Mouse (Mus musculus): ENCODE data around the gene Vmn2r32. TPM values are rescaled to one million over a fixed set of nuclear protein-coding genes. Genes with fewer than 3 reads are reported as not detected.

The Vmn2r32 gene
- not detected for polyA plus RNA-seq (2014; fragmentation: Illumina TruSeq; extraction: RNeasy Lipid Tissue Mini Kit (QIAGEN cat#74804); ENCODE audit: low replicate concordance)

DNA sequence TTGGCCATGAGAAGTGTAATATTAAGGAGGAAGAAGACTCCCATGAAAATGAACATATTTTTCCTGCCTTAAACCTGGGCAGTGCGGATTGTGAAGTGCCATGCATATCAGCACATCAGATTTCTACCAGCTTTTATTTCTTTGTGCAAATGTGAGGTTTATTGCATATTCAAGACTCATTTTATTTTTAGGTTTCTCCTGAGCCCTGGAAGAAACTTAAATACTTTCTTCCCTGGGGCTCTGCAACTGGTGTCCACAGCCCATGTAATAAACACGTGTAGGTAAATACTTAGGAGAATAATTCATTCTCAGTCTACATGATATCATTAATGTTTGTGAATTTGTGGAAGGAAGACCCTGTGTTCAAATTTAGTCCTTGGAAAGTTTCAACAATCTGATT lies at the start of gene Vmn2r32:
Gene Vmn2r32, minus strand, starts transcription at position 101 of the 400 bp plus-strand sequence.

Other genes with a start within 250 kb of the Vmn2r32 start
- gene Vmn2r29, start 232.7 kb downstream of the Vmn2r32 start, polyA plus RNA-seq (2014; fragmentation: Illumina TruSeq; extraction: RNeasy Lipid Tissue Mini Kit (QIAGEN cat#74804); ENCODE audit: low replicate concordance) = 4.1 TPM
- gene Gm45844, start 201.7 kb downstream of the Vmn2r32 start, polyA plus RNA-seq (2014; fragmentation: Illumina TruSeq; extraction: RNeasy Lipid Tissue Mini Kit (QIAGEN cat#74804); ENCODE audit: low replicate concordance) = 5.7 TPM
- 80.4 TPM for gene Clcn4, start 179.2 kb downstream of the Vmn2r32 start, polyA plus RNA-seq (2014; fragmentation: Illumina TruSeq; extraction: RNeasy Lipid Tissue Mini Kit (QIAGEN cat#74804); ENCODE audit: low replicate concordance)
- gene Vmn2r30, start 142.4 kb downstream of the Vmn2r32 start, polyA plus RNA-seq (2014; fragmentation: Illumina TruSeq; extraction: RNeasy Lipid Tissue Mini Kit (QIAGEN cat#74804); ENCODE audit: low replicate concordance) = not detected
- not detected for gene Gm45783, start 105.4 kb downstream of the Vmn2r32 start, polyA plus RNA-seq (2014; fragmentation: Illumina TruSeq; extraction: RNeasy Lipid Tissue Mini Kit (QIAGEN cat#74804); ENCODE audit: low replicate concordance)
- not detected for gene Vmn2r31, start 80.3 kb downstream of the Vmn2r32 start, polyA plus RNA-seq (2014; fragmentation: Illumina TruSeq; extraction: RNeasy Lipid Tissue Mini Kit (QIAGEN cat#74804); ENCODE audit: low replicate concordance)
- gene Vmn2r33, start 86.8 kb upstream of the Vmn2r32 start, polyA plus RNA-seq (2014; fragmentation: Illumina TruSeq; extraction: RNeasy Lipid Tissue Mini Kit (QIAGEN cat#74804); ENCODE audit: low replicate concordance) = not detected
- gene Vmn2r34, start 209.5 kb upstream of the Vmn2r32 start, polyA plus RNA-seq (2014; fragmentation: Illumina TruSeq; extraction: RNeasy Lipid Tissue Mini Kit (QIAGEN cat#74804); ENCODE audit: low replicate concordance) = not detected